Mouse (Mus musculus): ENCODE measurements around the gene Clcn3. TPM values are rescaled to one million over a fixed set of nuclear protein-coding genes. Genes with fewer than 3 reads are reported as not detected.

Gene Clcn3
- polyA plus RNA-seq, 1 experiment from 2014 or later: 36.1 TPM

DNA sequence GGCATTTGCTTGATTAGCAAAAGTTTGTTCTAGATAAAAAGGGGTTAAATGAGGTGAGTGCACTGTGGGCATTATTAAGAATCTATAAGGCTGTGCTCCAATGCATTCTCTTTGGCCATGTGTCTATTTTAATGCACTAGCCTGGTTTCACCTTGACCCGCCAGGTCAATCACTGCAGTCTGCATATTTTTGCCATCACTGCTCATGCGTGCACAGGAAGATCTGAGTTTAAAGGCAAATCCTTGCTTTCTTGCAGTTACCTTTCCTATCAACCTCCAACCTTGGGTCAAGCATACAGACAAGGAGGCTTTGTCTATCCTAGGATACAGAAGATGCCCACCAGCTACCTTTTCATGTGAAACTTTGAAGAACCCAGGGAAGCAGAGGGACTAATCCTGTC is 113.3 kb downstream of the Clcn3 start:
- H3K27ac ChIP-seq (ENCODE audit: low read depth, low read length): no peak overlapping the region
- no peaks in the 10 kb centered on the region for H3K27me3 ChIP-seq (ENCODE audit: control insufficient read depth, insufficient read depth, low read length)
- no peak for DNase-seq (ENCODE audit: low spot score)
- no peak overlapping the region for H3K9ac ChIP-seq (ENCODE audit: low read depth, low read length)
- WGBS: 88% methylated on average over 2 of the region's 2 CpGs
- H3K36me3 ChIP-seq (ENCODE audit: control insufficient read depth, insufficient read depth, low read length): no peaks in the 10 kb centered on the region
- no peaks in the 10 kb centered on the region for H3K4me1 ChIP-seq (replicated peaks; ENCODE audit: control insufficient read depth, insufficient read depth, low read length)
- no peak for ATAC-seq (ENCODE audit: low FRiP score)
- H3K4me2 ChIP-seq (replicated peaks; ENCODE audit: low read depth, low read length): no peak overlapping the region
- no peaks in the 10 kb centered on the region for H3K9me3 ChIP-seq (ENCODE audit: control insufficient read depth, low read length)
- no peak overlapping the region for H3K4me3 ChIP-seq (ENCODE audit: low read depth, low read length)

DNA sequence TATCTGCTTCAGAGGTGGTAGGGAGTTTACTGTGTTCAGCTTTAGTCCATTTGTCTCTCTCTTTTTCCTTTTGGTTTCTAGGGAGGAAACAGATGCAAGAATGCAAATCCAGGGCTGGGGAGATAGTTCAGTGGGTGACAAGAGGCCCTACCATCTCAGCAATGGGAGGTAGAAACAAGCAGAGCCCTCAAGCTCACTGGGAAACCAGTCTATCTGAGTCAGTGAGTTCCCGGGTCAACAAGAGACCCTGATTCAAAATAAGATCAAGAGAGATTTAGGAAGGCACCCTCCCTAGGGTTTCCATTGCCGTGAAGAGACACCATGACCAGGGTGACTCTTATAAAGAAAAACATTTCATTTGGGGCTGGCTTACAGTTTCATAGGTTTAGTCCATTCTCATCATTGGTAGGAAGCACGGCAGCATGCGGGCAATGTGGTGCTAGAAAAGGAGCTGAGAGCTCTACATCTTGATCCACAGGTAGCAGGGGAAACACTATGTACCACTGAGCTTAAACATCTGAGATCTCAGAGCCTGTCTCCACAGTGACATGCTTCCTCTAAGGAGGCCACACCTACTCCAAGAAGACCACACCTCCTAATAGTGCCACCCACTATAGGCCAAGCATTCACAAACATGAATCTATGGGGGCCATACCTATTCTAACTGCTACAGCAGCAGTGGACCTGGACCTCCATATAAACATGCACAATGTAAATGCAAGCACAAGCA is 114.7 kb downstream of the Clcn3 start:
- H3K36me3 ChIP-seq (ENCODE audit: control insufficient read depth, insufficient read depth, low read length): no peaks in the 10 kb centered on the region
- H3K27ac ChIP-seq (ENCODE audit: low read depth, low read length): no peak overlapping the region
- H3K9ac ChIP-seq (ENCODE audit: low read depth, low read length): no peak overlapping the region
- DNase-seq (ENCODE audit: low spot score) (no peak), ATAC-seq (ENCODE audit: low FRiP score) (no peak)
- H3K27me3 ChIP-seq (ENCODE audit: control insufficient read depth, insufficient read depth, low read length): no peaks in the 10 kb centered on the region
- WGBS: 87% methylated on average over 4 of the region's 4 CpGs
- H3K4me2 ChIP-seq (replicated peaks; ENCODE audit: low read depth, low read length): no peak overlapping the region
- H3K9me3 ChIP-seq (ENCODE audit: control insufficient read depth, low read length): no peaks in the 10 kb centered on the region
- no peaks in the 10 kb centered on the region for H3K4me1 ChIP-seq (replicated peaks; ENCODE audit: control insufficient read depth, insufficient read depth, low read length)
- no peak overlapping the region for H3K4me3 ChIP-seq (ENCODE audit: low read depth, low read length)

DNA sequence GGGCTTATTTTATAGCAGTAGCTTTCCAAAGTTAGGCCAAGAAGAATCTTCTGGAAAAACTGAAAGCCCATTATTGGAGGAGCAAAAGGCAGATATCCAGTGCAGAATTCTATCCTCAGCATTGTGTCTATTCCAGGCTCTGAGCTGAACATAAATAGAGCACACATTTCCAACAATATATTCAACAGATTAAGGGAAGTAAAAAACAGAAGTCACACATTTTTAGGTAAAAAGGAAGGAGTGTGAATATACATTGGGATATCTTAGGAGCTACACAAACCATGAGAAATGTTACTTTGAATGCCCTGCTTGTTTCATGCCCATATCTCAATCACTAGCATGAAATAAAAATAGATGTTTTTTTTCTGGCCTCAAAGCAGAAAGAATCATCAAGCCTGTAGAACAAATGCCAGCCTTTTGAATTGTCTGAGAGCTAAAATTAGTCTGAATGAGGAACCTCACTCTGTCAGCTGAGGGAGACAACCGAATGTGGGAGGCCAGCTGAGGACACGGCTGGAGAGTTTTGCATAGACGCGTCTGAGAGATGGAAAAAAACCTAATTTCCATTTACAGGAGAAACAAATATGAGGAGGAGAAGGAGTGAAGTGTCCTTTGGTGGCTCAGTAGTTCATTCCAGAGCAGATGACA is 115.5 kb downstream of the Clcn3 start:
- Histone ChIP-seq H3K27me3 (ENCODE audit: control insufficient read depth, insufficient read depth, low read length) (no peaks in the 10 kb centered on the region), H3K4me3 (ENCODE audit: low read depth, low read length) (no peak overlapping the region), H3K36me3 (ENCODE audit: control insufficient read depth, insufficient read depth, low read length) (no peaks in the 10 kb centered on the region), H3K4me2 (replicated peaks; ENCODE audit: low read depth, low read length) (no peak overlapping the region), H3K4me1 (replicated peaks; ENCODE audit: control insufficient read depth, insufficient read depth, low read length) (no peaks in the 10 kb centered on the region), H3K9ac (ENCODE audit: low read depth, low read length) (no peak overlapping the region), H3K9me3 (ENCODE audit: control insufficient read depth, low read length) (no peaks in the 10 kb centered on the region), H3K27ac (ENCODE audit: low read depth, low read length) (no peak overlapping the region)
- ATAC-seq (ENCODE audit: low FRiP score) (no peak), DNase-seq (ENCODE audit: low spot score) (no peak)
- 77% methylated on average over 4 of the region's 4 CpGs for WGBS

DNA sequence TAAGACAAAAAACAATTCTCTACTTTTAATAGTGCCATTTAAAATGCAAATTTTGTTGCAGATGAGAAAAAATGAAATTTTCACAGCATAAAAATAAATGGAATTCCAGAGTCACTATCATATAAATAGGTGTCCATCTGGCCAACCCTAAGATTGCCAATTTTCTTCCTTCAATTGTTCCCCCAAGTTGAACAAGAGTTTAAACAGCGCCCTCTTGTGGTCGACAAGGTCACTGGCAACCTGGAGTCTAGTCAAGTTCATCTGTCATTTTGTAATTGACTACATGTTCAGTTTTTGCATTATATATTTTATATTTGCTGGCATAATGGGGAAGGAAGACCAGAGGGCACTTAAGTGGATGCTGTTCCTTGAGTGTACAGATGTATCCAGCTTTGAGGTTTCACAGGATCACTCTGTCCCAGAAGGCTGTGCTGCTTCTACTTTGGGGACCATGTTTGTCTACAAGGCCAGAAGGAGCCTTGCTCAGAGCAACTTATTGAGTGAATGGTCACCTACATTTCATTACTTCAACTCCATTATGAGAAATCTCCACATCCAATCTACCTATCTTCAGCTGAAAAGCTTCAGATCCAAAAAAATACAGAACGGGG is 117.5 kb downstream of the Clcn3 start:
- ATAC-seq (ENCODE audit: low FRiP score) (peak; percentile 46; the same call in 1 of the 2 replicates), DNase-seq (ENCODE audit: low spot score) (peak; percentile 83)
- H3K9ac ChIP-seq (ENCODE audit: low read depth, low read length): no peak overlapping the region
- H3K9me3 ChIP-seq (ENCODE audit: control insufficient read depth, low read length): no peaks in the 10 kb centered on the region
- WGBS: 32% methylated on average over 3 of the region's 3 CpGs
- no peaks in the 10 kb centered on the region for H3K36me3 ChIP-seq (ENCODE audit: control insufficient read depth, insufficient read depth, low read length)
- H3K4me1 ChIP-seq (replicated peaks; ENCODE audit: control insufficient read depth, insufficient read depth, low read length): no peaks in the 10 kb centered on the region
- no peak overlapping the region for H3K4me3 ChIP-seq (ENCODE audit: low read depth, low read length)
- no peak overlapping the region for H3K4me2 ChIP-seq (replicated peaks; ENCODE audit: low read depth, low read length)
- H3K27me3 ChIP-seq (ENCODE audit: control insufficient read depth, insufficient read depth, low read length): no peaks in the 10 kb centered on the region
- no peak overlapping the region for H3K27ac ChIP-seq (ENCODE audit: low read depth, low read length)

DNA sequence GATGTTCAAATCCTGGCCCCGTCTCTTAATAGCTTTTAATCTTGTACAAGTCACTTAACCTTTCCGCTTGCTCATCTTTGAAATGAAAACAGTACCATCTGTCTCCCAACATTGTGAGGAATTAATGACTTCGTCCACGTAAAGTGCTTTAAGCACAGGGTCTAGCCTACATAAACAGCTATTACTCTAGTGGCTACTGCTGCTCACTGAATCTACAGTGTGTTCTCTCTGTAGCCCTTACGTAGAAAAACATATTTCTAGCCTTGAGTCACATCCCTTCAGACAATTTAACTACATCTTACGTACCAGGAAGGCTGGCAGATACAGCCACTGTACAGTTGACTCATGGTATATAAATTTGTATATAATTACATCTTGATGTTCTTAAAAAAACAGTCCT is 118.2 kb downstream of the Clcn3 start:
- H3K27ac ChIP-seq (ENCODE audit: low read depth, low read length): no peak overlapping the region
- no peaks in the 10 kb centered on the region for H3K27me3 ChIP-seq (ENCODE audit: control insufficient read depth, insufficient read depth, low read length)
- H3K9ac ChIP-seq (ENCODE audit: low read depth, low read length): no peak overlapping the region
- DNase-seq (ENCODE audit: low spot score) (peak; percentile 11), ATAC-seq (ENCODE audit: low FRiP score) (peak; percentile 41; the same call in 1 of the 2 replicates)
- WGBS: 82% methylated on average over 6 of the region's 6 CpGs
- H3K4me3 ChIP-seq (ENCODE audit: low read depth, low read length): no peak overlapping the region
- H3K4me2 ChIP-seq (replicated peaks; ENCODE audit: low read depth, low read length): no peak overlapping the region
- H3K36me3 ChIP-seq (ENCODE audit: control insufficient read depth, insufficient read depth, low read length): no peaks in the 10 kb centered on the region
- no peaks in the 10 kb centered on the region for H3K4me1 ChIP-seq (replicated peaks; ENCODE audit: control insufficient read depth, insufficient read depth, low read length)
- H3K9me3 ChIP-seq (ENCODE audit: control insufficient read depth, low read length): no peaks in the 10 kb centered on the region

DNA sequence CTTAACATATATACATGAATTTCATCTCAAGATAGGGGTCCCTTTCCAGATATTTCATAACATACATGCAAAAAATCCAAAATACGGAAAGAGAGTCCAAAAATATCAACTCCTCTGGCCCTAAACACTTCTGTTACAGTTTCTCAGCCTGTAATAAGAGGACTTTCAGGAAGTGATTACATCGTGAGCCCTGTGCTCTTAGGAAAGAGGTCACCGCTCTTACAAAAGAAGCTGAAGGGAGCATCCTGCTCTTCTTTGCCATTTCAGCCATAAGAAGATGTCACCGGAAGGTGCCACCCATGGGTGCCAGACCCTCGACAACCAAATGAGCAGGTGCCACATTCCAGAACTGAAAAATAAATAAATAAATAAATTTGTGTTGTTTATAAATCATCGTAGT is 121.3 kb downstream of the Clcn3 start:
- Histone ChIP-seq H3K4me3 (ENCODE audit: low read depth, low read length) (no peak overlapping the region), H3K4me1 (replicated peaks; ENCODE audit: control insufficient read depth, insufficient read depth, low read length) (no peaks in the 10 kb centered on the region), H3K4me2 (replicated peaks; ENCODE audit: low read depth, low read length) (no peak overlapping the region), H3K27ac (ENCODE audit: low read depth, low read length) (no peak overlapping the region), H3K36me3 (ENCODE audit: control insufficient read depth, insufficient read depth, low read length) (no peaks in the 10 kb centered on the region), H3K27me3 (ENCODE audit: control insufficient read depth, insufficient read depth, low read length) (no peaks in the 10 kb centered on the region), H3K9me3 (ENCODE audit: control insufficient read depth, low read length) (no peaks in the 10 kb centered on the region), H3K9ac (ENCODE audit: low read depth, low read length) (no peak overlapping the region)
- 88% methylated on average over 6 of the region's 6 CpGs for WGBS
- ATAC-seq (ENCODE audit: low FRiP score) (no peak), DNase-seq (ENCODE audit: low spot score) (no peak)

DNA sequence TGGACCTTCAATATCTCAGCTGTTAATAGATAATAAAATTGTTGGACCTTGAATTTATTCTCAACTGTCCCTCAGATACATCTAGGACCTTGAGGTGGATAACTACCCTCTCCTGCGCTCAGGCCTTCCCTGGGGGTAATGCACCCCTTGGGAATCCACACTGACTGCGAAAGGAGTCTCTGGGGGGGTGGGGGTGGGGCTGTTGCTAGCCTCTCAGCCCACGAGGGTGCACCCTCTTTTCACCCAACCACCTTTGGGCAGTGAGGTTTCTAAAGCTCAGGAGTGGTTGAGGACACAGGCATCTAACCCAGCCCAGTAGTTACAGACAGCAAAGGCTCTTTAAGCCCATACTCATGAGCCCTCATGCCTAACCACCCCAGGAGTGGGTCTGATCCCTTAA is 122.4 kb downstream of the Clcn3 start:
- Histone ChIP-seq H3K4me3 (ENCODE audit: low read depth, low read length) (no peak overlapping the region), H3K9me3 (ENCODE audit: control insufficient read depth, low read length) (no peaks in the 10 kb centered on the region), H3K27ac (ENCODE audit: low read depth, low read length) (no peak overlapping the region), H3K9ac (ENCODE audit: low read depth, low read length) (no peak overlapping the region), H3K4me2 (replicated peaks; ENCODE audit: low read depth, low read length) (no peak overlapping the region), H3K4me1 (replicated peaks; ENCODE audit: control insufficient read depth, insufficient read depth, low read length) (no peaks in the 10 kb centered on the region), H3K27me3 (ENCODE audit: control insufficient read depth, insufficient read depth, low read length) (no peaks in the 10 kb centered on the region), H3K36me3 (ENCODE audit: control insufficient read depth, insufficient read depth, low read length) (no peaks in the 10 kb centered on the region)
- DNase-seq (ENCODE audit: low spot score): no peak
- no peak for ATAC-seq (ENCODE audit: low FRiP score)
- 77% methylated on average over 3 of the region's 3 CpGs for WGBS

Measured in hindbrain, embryonic 11.5 days (tissue).